Mouse (Mus musculus): ENCODE data around the gene Rab11fip3. TPM values are rescaled to one million over a fixed set of nuclear protein-coding genes. Genes with fewer than 3 reads are reported as not detected.
A peak's percentile ranks its signal among the peaks of the same experiment; 100 is the strongest.

The Rab11fip3 gene
- polyA plus RNA-seq, 1 experiment from 2014 or later: 42.8 TPM

DNA sequence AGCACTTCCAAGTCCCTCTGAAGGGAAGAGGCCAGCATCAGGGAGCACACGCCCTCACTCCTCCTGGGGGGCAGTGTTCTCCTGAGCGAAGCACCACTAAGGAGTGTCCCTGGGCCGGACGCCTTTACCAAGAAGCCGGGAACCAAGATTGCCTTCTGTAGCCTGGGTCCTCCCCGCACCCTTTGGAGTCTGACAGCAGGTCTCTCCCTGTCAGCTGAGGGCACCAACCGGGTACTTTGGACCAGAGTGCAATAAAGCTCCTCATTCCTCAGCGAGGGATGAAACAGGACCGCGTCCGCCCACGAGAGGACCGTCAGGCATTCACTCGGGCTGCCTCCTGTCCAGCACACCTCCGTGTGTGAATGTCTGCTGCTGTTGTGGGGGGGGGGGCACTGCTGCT, 64.6 kb downstream of the Rab11fip3 start:
- Histone ChIP-seq H3K9ac (no peak overlapping the region), H3K36me3 (peaks cover 59% of the 10 kb centered on the region), H3K9me3 (replicated peaks) (no peaks in the 10 kb centered on the region), H3K4me3 (no peak overlapping the region), H3K27ac (no peak overlapping the region), H3K27me3 (no peaks in the 10 kb centered on the region), H3K4me1 (no peaks in the 10 kb centered on the region), H3K4me2 (replicated peaks) (no peak overlapping the region)
- WGBS: 93% methylated on average over 15 of the region's 15 CpGs
- ATAC-seq (ENCODE audit: low FRiP score): no peak

DNA sequence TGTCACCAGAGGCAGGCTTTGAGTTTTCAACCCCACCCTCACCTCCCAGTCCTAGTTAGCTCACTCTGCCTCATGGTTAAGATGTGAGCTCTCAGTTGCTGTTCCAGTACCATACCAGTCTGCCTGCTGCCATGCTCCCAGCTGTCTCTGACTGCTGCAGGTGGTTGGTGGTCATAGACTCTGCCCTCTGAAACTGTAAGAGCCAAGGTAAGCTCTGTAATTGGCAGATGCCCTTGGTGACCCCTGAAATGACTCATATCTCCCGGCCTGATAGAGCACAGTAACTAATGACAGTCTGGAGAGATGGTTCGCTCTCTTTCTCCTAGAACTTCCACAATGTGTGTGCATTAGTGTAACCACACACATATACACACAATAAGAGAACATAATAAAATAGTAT, 65.5 kb downstream of the Rab11fip3 start:
- Histone ChIP-seq H3K4me1 (no peaks in the 10 kb centered on the region), H3K36me3 (peaks cover 59% of the 10 kb centered on the region), H3K9ac (no peak overlapping the region), H3K27me3 (no peaks in the 10 kb centered on the region), H3K9me3 (replicated peaks) (no peaks in the 10 kb centered on the region), H3K27ac (no peak overlapping the region), H3K4me2 (replicated peaks) (no peak overlapping the region), H3K4me3 (no peak overlapping the region)
- 84% methylated on average over 2 of the region's 2 CpGs for WGBS
- ATAC-seq (ENCODE audit: low FRiP score): no peak

DNA sequence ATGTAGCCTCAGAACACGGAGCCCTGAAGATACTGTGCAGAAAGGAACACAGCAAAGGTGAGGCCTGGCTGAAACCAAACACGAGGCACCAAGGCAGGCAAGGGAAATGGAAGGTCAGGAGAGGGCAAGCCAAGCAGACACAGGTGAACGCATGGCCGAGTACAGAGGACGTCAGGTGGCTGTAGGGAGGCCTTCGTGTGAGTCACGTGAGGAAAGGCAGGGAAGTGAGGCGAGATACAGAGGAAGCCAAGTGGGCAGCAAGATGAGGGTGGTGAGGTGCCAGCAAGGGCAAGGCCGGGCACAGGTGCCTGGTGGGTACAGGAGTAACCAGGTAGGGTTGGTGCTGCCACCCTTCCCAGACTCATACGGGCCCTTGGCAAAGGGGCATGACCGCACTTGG, 70.9 kb downstream of the Rab11fip3 start:
- no peak for ATAC-seq (ENCODE audit: low FRiP score)
- Histone ChIP-seq H3K4me1 (no peaks in the 10 kb centered on the region), H3K36me3 (peaks cover 63% of the 10 kb centered on the region), H3K4me3 (no peak overlapping the region), H3K27me3 (no peaks in the 10 kb centered on the region), H3K9ac (no peak overlapping the region), H3K9me3 (replicated peaks) (no peaks in the 10 kb centered on the region), H3K27ac (no peak overlapping the region), H3K4me2 (replicated peaks) (no peak overlapping the region)
- WGBS: 89% methylated on average over 11 of the region's 11 CpGs

DNA sequence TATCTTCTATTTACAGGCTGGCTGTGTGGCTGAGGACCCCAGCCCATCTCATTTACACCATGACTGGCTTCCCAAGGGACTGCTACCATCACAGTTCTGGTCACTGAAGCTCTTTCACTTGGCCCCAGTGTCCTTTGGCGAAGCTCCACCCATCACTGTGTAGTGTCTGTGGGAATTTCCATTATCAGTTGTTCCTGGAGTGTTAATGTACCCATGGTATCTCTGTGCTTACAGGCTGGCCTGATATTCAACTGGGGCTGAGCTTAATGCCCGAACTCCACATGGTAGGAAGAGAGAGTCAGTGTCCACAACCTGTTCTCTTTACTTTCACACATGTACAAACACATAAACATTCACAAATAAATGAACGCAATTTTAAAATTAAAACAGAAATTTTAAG, 75.9 kb downstream of the Rab11fip3 start:
- no peak overlapping the region for H3K9ac ChIP-seq
- H3K4me1 ChIP-seq: no peaks in the 10 kb centered on the region
- no peak overlapping the region for H3K27ac ChIP-seq
- no peaks in the 10 kb centered on the region for H3K9me3 ChIP-seq (replicated peaks)
- no peak overlapping the region for H3K4me2 ChIP-seq (replicated peaks)
- peaks cover 91% of the 10 kb centered on the region for H3K36me3 ChIP-seq
- no peak overlapping the region for H3K4me3 ChIP-seq
- WGBS: 88% methylated on average over 3 of the region's 3 CpGs
- H3K27me3 ChIP-seq: no peaks in the 10 kb centered on the region
- no peak for ATAC-seq (ENCODE audit: low FRiP score)

DNA sequence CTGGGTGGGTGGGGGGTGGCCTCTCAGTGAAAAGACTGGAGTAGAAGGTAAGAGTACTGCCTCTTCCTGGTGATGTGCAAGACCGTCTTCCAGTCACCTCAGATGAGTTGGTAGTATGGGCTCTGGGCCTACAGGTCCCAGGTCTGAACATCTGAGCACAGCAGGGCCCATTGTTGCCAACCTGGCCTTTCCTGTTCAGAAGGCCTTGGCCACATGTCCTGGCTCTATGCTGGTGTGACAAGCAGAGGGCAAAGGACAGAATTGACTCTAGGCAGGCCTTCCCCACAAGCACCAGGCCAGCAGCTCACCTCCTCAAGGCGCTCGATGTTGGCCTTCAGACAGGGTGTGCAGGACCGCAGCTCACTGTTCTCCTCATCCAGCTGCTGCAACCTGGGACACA, 77.1 kb downstream of the Rab11fip3 start:
- Histone ChIP-seq H3K36me3 (peaks cover 86% of the 10 kb centered on the region), H3K4me3 (no peak overlapping the region), H3K9me3 (replicated peaks) (no peaks in the 10 kb centered on the region), H3K9ac (no peak overlapping the region), H3K27ac (no peak overlapping the region), H3K4me2 (replicated peaks) (no peak overlapping the region), H3K4me1 (no peaks in the 10 kb centered on the region), H3K27me3 (no peaks in the 10 kb centered on the region)
- no peak for ATAC-seq (ENCODE audit: low FRiP score)
- 99% methylated on average over 4 of the region's 4 CpGs for WGBS

DNA sequence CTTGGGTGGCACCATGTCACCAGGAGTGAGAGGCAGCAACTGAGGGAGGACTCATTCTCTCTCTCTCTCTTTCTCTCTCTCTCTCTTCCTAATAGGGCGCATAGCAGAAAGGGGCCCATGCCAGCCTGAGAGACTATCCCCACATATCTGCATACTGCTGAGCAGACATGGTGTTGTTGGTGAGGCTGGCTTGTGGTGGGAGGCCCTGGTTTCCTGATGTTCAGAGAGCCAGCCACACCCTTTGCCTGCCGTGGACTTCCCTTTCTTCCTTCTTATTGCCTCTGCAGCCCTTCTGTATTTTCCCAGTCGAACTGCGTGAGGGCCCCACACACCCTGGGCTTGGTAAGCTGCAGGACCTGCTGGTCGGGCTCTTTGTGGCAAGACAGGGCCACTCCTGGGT, 79.0 kb downstream of the Rab11fip3 start:
- Histone ChIP-seq H3K9me3 (replicated peaks) (no peaks in the 10 kb centered on the region), H3K9ac (no peak overlapping the region), H3K4me1 (peaks cover 4% of the 10 kb centered on the region; the same call in 1 of the 2 replicates), H3K27me3 (no peaks in the 10 kb centered on the region), H3K36me3 (peaks cover 73% of the 10 kb centered on the region), H3K4me2 (replicated peaks) (no peak overlapping the region), H3K4me3 (no peak overlapping the region), H3K27ac (no peak overlapping the region)
- 95% methylated on average over 5 of the region's 5 CpGs for WGBS
- no peak for ATAC-seq (ENCODE audit: low FRiP score)

DNA sequence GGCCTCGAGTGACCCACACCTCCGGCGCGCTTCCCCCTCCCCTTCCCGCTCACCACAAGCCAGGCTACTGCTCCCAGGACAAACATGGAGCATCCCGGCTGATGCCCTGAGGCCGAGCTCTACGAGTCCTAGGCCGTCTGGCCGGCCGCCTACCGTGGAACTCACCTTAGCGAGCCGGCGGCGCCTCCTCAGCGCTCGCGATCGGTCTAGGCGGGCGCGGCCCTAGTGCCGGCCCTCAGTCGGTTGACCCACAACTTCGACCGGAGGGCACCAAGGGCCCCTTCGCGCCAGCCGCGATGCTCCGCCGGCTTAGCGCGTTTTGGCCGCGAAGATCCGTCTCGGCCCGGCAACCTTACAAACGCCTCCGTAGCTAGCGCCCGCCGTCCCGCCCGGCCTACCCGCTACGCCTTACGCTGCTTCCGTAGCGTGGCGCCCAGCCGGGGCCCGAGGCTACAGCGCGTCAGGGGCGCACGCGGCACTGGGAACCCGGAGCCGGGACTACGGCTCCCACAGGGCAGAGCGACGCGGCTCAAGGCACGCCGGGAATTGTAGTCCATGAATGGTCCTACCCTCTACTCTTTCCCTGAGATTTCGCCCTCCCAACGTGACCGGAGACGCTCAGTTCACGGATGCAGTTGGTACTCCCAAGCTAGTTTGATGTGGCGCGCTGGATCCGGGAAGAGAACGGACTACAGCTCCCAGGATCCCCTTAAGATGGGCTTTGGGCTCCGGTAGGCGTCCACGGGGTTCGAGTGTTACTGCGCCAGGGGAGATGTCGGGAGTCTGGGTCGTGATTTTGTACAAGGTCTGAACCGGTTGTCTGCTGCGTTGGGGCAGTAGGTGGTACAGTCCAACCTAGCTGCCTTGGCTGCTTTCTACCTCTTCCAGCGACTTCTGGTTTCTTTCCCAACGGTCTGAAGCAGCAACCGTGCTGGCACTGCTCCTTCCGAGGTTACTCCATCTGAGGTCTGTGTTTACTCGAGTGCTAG, 83.8 kb downstream of the Rab11fip3 start, which contains the start of gene Capn15:
TSS of gene Capn15 (minus strand) at position 491 of the 989 bp plus-strand sequence.
- ATAC-seq (ENCODE audit: low FRiP score): peak; percentile 99
- Histone ChIP-seq H3K4me2 (replicated peaks) (peak within 1 kb of the TSS; percentile 74), H3K4me1 (peaks cover 29% of the 10 kb centered on the region), H3K4me3 (peak within 1 kb of the TSS; percentile 84), H3K36me3 (peaks cover 31% of the 10 kb centered on the region), H3K9ac (peak within 1 kb of the TSS; percentile 91), H3K9me3 (replicated peaks) (no peaks in the 10 kb centered on the region), H3K27ac (peak within 1 kb of the TSS; percentile 91), H3K27me3 (no peaks in the 10 kb centered on the region)
- WGBS: under 1% methylated on average over 90 of the region's 91 CpGs

DNA sequence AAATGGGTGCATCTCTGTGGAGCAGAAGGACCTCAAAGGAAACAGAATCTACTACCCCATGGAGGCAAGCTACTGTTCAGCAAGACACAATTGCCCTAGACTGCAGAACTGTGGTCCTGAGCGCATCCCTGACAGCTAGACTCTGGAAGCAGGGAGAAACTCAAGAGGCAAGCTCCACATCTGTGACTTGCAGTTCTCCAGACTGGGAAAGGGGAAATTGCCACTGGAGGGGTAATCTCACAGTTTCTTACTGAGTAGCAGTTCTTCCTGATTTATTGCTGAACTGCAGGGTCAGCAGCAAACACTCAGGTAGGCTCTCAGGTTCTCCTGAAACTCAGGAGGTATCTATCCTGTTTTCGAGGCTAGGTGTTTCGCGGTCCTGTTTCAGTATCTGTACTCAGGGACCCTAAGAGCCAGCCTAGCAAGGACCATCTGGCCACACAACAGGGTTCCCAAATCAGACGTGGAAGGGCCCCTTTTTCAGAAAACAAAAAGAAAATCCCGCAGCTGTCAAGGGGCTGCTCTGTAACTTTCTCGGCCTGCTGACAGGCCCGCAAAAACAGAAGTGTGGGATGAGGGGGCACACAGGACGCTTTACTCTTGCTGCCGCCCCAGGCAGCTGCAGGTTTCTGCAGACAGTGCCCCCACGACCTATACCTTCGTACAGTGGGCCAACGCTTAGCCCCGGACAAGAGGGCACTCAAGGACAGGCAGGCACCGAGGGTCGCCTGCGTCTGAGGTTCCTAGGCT, 84.6 kb downstream of the Rab11fip3 start:
- no peaks in the 10 kb centered on the region for H3K9me3 ChIP-seq (replicated peaks)
- ATAC-seq (ENCODE audit: low FRiP score): no peak

DNA sequence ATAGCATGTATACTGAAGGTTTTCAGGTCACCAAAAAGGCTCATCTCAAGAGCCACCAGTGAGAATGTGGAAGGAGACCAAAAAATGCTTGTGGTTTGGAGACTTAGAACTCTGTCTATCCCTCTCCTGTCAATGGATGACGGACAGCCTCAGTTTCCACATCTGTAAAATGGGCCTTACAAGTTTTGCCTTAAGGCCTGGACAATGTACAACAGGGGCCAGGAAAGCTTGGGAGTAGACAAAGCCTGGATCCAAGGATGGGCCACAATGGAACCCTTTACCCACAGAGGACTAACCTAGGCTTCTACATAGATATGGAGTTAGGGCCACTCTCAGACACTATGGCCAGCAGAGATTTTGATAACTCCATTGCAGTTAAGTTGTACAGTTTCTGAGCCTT, 85.3 kb downstream of the Rab11fip3 start:
- Histone ChIP-seq H3K4me3 (peak overlapping the region; percentile 84), H3K36me3 (peaks cover 17% of the 10 kb centered on the region; the same call in 1 of the 2 replicates), H3K9ac (peak overlapping the region; percentile 91; the same call in 1 of the 2 replicates), H3K4me1 (peaks cover 29% of the 10 kb centered on the region), H3K27ac (no peak overlapping the region), H3K4me2 (replicated peaks) (peak overlapping the region; percentile 74), H3K9me3 (replicated peaks) (no peaks in the 10 kb centered on the region), H3K27me3 (no peaks in the 10 kb centered on the region)
- 100% methylated on average over 1 of the region's 1 CpGs for WGBS
- no peak for ATAC-seq (ENCODE audit: low FRiP score)

More for the DNA sequence above, 84.6 kb downstream of the Rab11fip3 start:
- Histone ChIP-seq H3K4me2 (replicated peaks) (peak overlapping the region; percentile 74), H3K9ac (peak overlapping the region; percentile 91), H3K4me3 (peak overlapping the region; percentile 84), H3K4me1 (peaks cover 29% of the 10 kb centered on the region), H3K27me3 (no peaks in the 10 kb centered on the region), H3K36me3 (peaks cover 23% of the 10 kb centered on the region), H3K27ac (peak overlapping the region; percentile 91)
- WGBS: 13% methylated on average over 17 of the region's 17 CpGs

DNA sequence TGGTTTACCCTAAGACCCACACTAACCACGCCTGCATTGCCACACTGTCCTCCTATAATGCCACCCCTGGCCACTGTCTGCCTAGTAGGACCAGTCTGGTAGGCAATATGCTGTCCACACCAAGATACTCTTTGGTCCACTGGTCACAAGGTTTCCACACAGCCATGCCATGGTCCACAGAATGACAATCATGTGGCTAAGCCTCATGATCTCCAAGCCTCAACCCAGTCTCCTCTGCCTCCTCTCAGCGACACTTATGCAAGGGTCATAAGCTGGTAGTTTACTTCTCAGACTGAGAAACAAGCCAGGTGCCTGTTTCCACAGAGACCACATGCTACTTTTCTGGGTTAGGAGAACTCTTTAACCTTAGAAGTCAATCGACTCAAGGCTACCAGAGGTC, 86.4 kb downstream of the Rab11fip3 start:
- WGBS: 89% methylated on average over 3 of the region's 3 CpGs
- H3K36me3 ChIP-seq: peaks cover 9% of the 10 kb centered on the region; the same call in 1 of the 2 replicates
- no peak overlapping the region for H3K4me3 ChIP-seq
- H3K27me3 ChIP-seq: no peaks in the 10 kb centered on the region
- ATAC-seq (ENCODE audit: low FRiP score): no peak
- no peak overlapping the region for H3K4me2 ChIP-seq (replicated peaks)
- no peaks in the 10 kb centered on the region for H3K9me3 ChIP-seq (replicated peaks)
- no peak overlapping the region for H3K27ac ChIP-seq
- H3K4me1 ChIP-seq: peaks cover 29% of the 10 kb centered on the region
- no peak overlapping the region for H3K9ac ChIP-seq

DNA sequence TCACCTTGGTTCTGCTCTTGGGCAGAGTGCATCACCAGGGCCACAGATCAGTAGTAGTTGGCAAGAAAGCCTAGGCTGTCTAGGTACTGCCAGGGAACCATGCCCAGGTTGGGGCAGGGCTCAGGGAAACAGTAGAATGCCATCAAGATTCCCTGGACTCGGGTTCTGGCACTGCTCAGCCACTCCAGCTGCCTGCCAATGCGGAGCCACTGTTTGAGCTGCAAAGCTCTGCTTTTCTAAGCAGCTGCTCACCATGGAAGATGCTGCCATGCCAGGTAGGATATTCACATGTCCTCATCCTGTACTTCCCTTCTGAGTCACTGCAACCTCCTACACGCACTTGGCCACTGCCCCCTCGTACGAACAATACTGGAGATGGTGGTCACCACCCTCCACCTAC, 88.5 kb downstream of the Rab11fip3 start:
- H3K4me1 ChIP-seq: peaks cover 25% of the 10 kb centered on the region
- no peak overlapping the region for H3K4me2 ChIP-seq (replicated peaks)
- no peak overlapping the region for H3K27ac ChIP-seq
- H3K27me3 ChIP-seq: no peaks in the 10 kb centered on the region
- H3K9me3 ChIP-seq (replicated peaks): no peaks in the 10 kb centered on the region
- H3K4me3 ChIP-seq: no peak overlapping the region
- 91% methylated on average over 5 of the region's 5 CpGs for WGBS
- H3K9ac ChIP-seq: no peak overlapping the region
- ATAC-seq (ENCODE audit: low FRiP score): no peak
- H3K36me3 ChIP-seq: peaks cover 4% of the 10 kb centered on the region; the same call in 1 of the 2 replicates
